Mouse (Mus musculus): Measurements from ENCODE around the gene Nrf1. TPM values are rescaled to one million over a fixed set of nuclear protein-coding genes. Genes with fewer than 3 reads are reported as not detected.

The Nrf1 gene
- 11.5 and 15.3 TPM in 2 replicates for total RNA-seq (2014; rRNA removed)
- polyA plus RNA-seq (2012; rRNA removed) = 11.3 and 13.5 TPM in 2 replicates

DNA sequence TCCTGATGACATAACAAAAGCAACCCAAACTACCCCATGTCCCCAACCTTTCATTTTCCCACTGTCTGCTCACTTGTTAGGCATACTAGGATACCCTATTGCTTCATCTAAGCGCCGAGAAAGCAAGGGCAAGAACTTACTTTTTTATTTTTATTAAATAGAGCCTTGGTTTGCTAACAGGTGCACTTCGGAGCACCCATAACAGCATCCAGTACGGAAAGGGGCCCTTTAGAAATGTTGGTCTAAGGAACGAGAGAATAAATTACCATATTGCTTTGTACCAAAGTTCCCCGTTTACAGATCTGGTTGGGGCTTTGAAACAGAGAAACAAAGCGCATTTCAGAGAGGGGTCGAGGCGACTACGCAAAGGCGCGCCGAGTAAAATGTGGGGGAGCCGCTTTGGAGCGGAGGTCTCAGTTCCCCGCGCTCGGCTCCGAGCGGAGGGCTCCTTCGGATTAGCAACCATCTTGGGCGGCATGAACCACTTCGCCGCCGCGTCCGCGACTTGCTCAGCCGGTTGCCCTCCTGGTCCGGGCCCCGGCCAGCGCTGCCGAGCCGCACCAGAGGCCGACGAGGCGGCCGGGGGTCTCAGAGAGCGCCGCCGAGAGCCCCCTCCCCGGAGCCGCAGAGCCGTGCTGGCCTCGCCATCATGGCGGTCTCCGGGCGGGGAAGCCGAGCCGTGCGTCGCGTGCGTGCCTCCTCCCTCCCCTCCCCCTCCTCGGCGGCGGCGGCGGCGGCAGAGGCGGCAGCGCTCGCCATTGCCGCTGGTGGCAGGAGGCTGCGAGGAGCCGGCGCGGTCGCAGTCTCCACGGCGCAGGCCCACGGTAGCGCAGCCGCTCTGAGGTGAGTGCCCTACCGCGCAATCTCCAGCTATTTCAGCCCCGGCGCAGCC, at the start of gene Nrf1:
Gene Nrf1 (plus strand): TSS at position 718 of the 892 bp plus-strand sequence.
- Histone ChIP-seq H3K27me3 (ENCODE audit: control insufficient read depth, insufficient read depth, low read length) (no peaks in the 10 kb centered on the region), H3K79me2 (ENCODE audit: control insufficient read depth, insufficient read depth, low read length) (peaks cover 19% of the 10 kb centered on the region), H3K36me3 (ENCODE audit: control insufficient read depth, insufficient read depth, low read length) (no peaks in the 10 kb centered on the region), H3K27ac (replicated peaks; ENCODE audit: insufficient read depth, low read depth, low read length) (peak within 1 kb of the TSS; percentile 100), H3K4me3 (ENCODE audit: insufficient read depth, low read depth, low read length) (peak within 1 kb of the TSS; percentile 87), H3K4me1 (ENCODE audit: control insufficient read depth, insufficient read depth, low read length) (peaks cover 6% of the 10 kb centered on the region), H3K9ac (ENCODE audit: low read depth, low read length) (peak within 1 kb of the TSS; percentile 100)
- TF ChIP-seq CTCF (IDR thresholded peaks at IDR 0.05; ENCODE audit: low read depth, low read length) (0 out of 2 replicates have a peak, but pooled peaks have one; percentile 5), POLR2A (IDR thresholded peaks at IDR 0.05; ENCODE audit: extremely low read depth, insufficient read depth, low read length) (peak; percentile 79)
- peak; percentile 66 for DNase-seq (ENCODE audit: extremely low read depth, low read depth, low spot score)
- under 1% methylated on average over 73 of the region's 78 CpGs for WGBS

DNA sequence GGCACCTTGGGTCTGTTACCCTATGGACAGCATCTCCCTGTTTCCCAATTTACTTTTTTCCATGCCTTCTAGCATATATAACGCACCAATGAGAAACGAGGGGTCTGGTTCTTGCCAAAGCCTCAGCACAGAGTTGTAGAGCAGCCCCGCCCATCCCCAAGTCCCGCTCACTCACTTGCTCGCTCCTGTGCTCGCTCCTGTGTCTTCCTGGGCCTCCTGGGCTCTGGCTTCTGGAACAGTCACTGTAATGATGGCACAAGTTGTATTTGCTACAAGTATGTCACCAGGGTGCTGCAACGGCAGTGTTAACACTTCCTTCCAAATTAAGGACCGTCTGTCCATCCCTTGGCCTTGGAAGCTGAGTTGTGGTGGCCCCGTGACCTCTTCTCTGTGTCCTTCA, 49.6 kb upstream of the Nrf1 start:
- no peak for DNase-seq (ENCODE audit: extremely low read depth, low read depth, low spot score)
- TF ChIP-seq CTCF (IDR thresholded peaks at IDR 0.05; ENCODE audit: low read depth, low read length) (no peak), POLR2A (IDR thresholded peaks at IDR 0.05; ENCODE audit: extremely low read depth, insufficient read depth, low read length) (no peak)
- Histone ChIP-seq H3K4me3 (ENCODE audit: insufficient read depth, low read depth, low read length) (no peak overlapping the region), H3K9ac (ENCODE audit: low read depth, low read length) (no peak overlapping the region), H3K27me3 (ENCODE audit: control insufficient read depth, insufficient read depth, low read length) (no peaks in the 10 kb centered on the region), H3K4me1 (ENCODE audit: control insufficient read depth, insufficient read depth, low read length) (no peaks in the 10 kb centered on the region), H3K36me3 (ENCODE audit: control insufficient read depth, insufficient read depth, low read length) (no peaks in the 10 kb centered on the region), H3K27ac (replicated peaks; ENCODE audit: insufficient read depth, low read depth, low read length) (no peak overlapping the region), H3K79me2 (ENCODE audit: control insufficient read depth, insufficient read depth, low read length) (no peaks in the 10 kb centered on the region)
- 81% methylated on average over 9 of the region's 9 CpGs for WGBS

DNA sequence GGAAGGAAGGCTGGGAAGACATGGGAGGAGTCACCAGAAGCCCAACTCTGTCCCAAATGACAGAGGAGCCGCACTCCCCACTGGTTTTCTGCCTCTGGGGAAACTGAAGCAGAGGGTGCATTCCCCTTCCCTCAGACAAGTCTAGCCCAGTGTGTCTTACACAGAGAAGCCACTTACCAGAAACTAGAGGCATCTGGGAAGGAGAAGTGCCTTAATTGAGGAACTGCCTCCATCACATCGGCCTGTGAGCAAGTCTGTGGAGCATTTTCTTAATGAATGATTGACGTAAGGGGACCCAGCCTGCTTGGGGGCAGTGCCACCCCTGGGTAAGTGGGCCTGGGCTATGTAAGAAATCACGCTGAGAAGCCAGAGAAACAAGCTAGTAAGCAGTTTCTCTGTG, 49.0 kb upstream of the Nrf1 start:
- WGBS = 81% methylated on average over 4 of the region's 4 CpGs

DNA sequence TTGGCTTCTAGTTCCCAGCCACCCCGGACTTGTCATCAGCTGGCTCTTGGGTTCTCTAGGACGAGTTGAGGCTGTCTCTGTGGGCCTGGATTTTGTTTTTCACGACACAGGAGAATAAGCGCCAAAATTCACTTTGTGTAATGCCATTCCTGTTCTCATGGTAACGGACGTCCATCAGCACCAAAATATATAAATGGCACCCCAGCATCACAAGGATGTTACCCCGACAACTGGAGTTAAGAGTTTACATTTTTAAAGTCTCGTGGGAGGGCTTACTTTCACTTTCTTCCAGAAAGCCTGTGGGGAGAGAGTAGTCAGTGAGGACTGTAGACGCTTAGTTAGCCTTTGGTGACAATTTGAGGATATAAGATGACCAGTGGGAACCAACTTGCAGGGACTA, 45.2 kb upstream of the Nrf1 start:
- no peak for DNase-seq (ENCODE audit: extremely low read depth, low read depth, low spot score)
- no peaks in the 10 kb centered on the region for H3K36me3 ChIP-seq (ENCODE audit: control insufficient read depth, insufficient read depth, low read length)
- no peak overlapping the region for H3K4me3 ChIP-seq (ENCODE audit: insufficient read depth, low read depth, low read length)
- WGBS = 79% methylated on average over 9 of the region's 9 CpGs
- H3K79me2 ChIP-seq (ENCODE audit: control insufficient read depth, insufficient read depth, low read length) = no peaks in the 10 kb centered on the region
- H3K27me3 ChIP-seq (ENCODE audit: control insufficient read depth, insufficient read depth, low read length) = no peaks in the 10 kb centered on the region
- no peak for TF ChIP-seq POLR2A (IDR thresholded peaks at IDR 0.05; ENCODE audit: extremely low read depth, insufficient read depth, low read length)
- TF ChIP-seq CTCF (IDR thresholded peaks at IDR 0.05; ENCODE audit: low read depth, low read length) = no peak
- no peak overlapping the region for H3K9ac ChIP-seq (ENCODE audit: low read depth, low read length)
- no peaks in the 10 kb centered on the region for H3K4me1 ChIP-seq (ENCODE audit: control insufficient read depth, insufficient read depth, low read length)
- H3K27ac ChIP-seq (replicated peaks; ENCODE audit: insufficient read depth, low read depth, low read length) = no peak overlapping the region

More for the DNA sequence above, 49.0 kb upstream of the Nrf1 start:
- Histone ChIP-seq H3K27me3 (ENCODE audit: control insufficient read depth, insufficient read depth, low read length) (no peaks in the 10 kb centered on the region), H3K4me3 (ENCODE audit: insufficient read depth, low read depth, low read length) (no peak overlapping the region), H3K36me3 (ENCODE audit: control insufficient read depth, insufficient read depth, low read length) (no peaks in the 10 kb centered on the region), H3K27ac (replicated peaks; ENCODE audit: insufficient read depth, low read depth, low read length) (no peak overlapping the region), H3K4me1 (ENCODE audit: control insufficient read depth, insufficient read depth, low read length) (no peaks in the 10 kb centered on the region), H3K79me2 (ENCODE audit: control insufficient read depth, insufficient read depth, low read length) (no peaks in the 10 kb centered on the region), H3K9ac (ENCODE audit: low read depth, low read length) (no peak overlapping the region)
- no peak for DNase-seq (ENCODE audit: extremely low read depth, low read depth, low spot score)
- TF ChIP-seq CTCF (IDR thresholded peaks at IDR 0.05; ENCODE audit: low read depth, low read length) (no peak), POLR2A (IDR thresholded peaks at IDR 0.05; ENCODE audit: extremely low read depth, insufficient read depth, low read length) (no peak)

DNA sequence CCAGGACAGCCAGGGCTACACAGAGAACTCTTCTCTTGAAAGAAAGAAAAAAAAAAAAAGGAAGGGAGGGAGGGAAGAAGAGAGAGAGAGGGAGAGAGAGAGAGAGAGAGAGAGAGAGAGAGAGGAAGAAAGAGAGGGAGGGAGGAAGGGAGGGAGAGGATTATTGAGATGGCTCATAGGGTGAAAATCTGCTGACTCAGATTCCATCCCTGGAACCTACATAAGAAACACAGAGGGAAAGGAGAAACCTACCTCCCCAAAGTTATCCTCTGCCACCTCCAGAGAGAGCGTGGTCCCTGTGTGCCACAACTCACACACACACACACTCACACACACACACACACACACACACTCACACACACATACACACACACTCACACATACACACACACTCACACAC, 41.9 kb upstream of the Nrf1 start:
- no peak for DNase-seq (ENCODE audit: extremely low read depth, low read depth, low spot score)
- H3K27ac ChIP-seq (replicated peaks; ENCODE audit: insufficient read depth, low read depth, low read length) = no peak overlapping the region
- H3K27me3 ChIP-seq (ENCODE audit: control insufficient read depth, insufficient read depth, low read length) = no peaks in the 10 kb centered on the region
- H3K36me3 ChIP-seq (ENCODE audit: control insufficient read depth, insufficient read depth, low read length) = no peaks in the 10 kb centered on the region
- H3K79me2 ChIP-seq (ENCODE audit: control insufficient read depth, insufficient read depth, low read length) = no peaks in the 10 kb centered on the region
- WGBS = 100% methylated on average over 1 of the region's 1 CpGs
- TF ChIP-seq CTCF (IDR thresholded peaks at IDR 0.05; ENCODE audit: low read depth, low read length) (no peak), POLR2A (IDR thresholded peaks at IDR 0.05; ENCODE audit: extremely low read depth, insufficient read depth, low read length) (no peak)
- H3K4me3 ChIP-seq (ENCODE audit: insufficient read depth, low read depth, low read length) = no peak overlapping the region
- no peaks in the 10 kb centered on the region for H3K4me1 ChIP-seq (ENCODE audit: control insufficient read depth, insufficient read depth, low read length)
- H3K9ac ChIP-seq (ENCODE audit: low read depth, low read length) = no peak overlapping the region

DNA sequence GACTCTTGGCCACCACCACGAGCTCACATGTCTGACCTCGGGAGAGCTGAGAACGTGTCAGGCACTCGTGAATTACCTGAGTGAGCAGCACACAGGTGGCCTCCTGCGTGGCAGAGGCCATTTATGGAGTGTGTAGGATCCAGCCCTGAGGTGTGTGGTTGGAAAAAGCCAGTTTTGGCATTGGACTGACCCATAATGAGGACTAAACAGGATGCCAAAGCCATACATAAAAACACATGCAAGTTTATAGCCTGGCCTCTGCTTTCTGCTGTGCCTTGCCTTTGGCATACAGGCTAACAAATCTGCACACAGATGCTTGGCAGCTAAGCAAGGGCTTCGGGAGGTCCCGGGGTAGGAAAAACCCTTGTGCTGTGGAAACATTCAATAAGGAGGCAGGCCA, 38.6 kb upstream of the Nrf1 start:
- H3K36me3 ChIP-seq (ENCODE audit: control insufficient read depth, insufficient read depth, low read length) = no peaks in the 10 kb centered on the region
- TF ChIP-seq POLR2A (IDR thresholded peaks at IDR 0.05; ENCODE audit: extremely low read depth, insufficient read depth, low read length) = no peak
- TF ChIP-seq CTCF (IDR thresholded peaks at IDR 0.05; ENCODE audit: low read depth, low read length) = no peak
- H3K27ac ChIP-seq (replicated peaks; ENCODE audit: insufficient read depth, low read depth, low read length) = no peak overlapping the region
- H3K79me2 ChIP-seq (ENCODE audit: control insufficient read depth, insufficient read depth, low read length) = no peaks in the 10 kb centered on the region
- no peaks in the 10 kb centered on the region for H3K4me1 ChIP-seq (ENCODE audit: control insufficient read depth, insufficient read depth, low read length)
- no peak overlapping the region for H3K4me3 ChIP-seq (ENCODE audit: insufficient read depth, low read depth, low read length)
- H3K9ac ChIP-seq (ENCODE audit: low read depth, low read length) = no peak overlapping the region
- DNase-seq (ENCODE audit: extremely low read depth, low read depth, low spot score) = no peak
- no peaks in the 10 kb centered on the region for H3K27me3 ChIP-seq (ENCODE audit: control insufficient read depth, insufficient read depth, low read length)
- WGBS = 89% methylated on average over 7 of the region's 7 CpGs
